Mouse (Mus musculus) heart, embryonic 12.5 days (tissue): ENCODE data around the gene Galnt5. TPM values are rescaled to one million over a fixed set of nuclear protein-coding genes. Genes with fewer than 3 reads are reported as not detected.
A peak's percentile ranks its signal among the peaks of the same experiment; 100 is the strongest.

Source experiments
- ATAC-seq: fragments of 200-750 bp; cut with Nextera tagmentation; 2 replicates; pipeline ENCODE4 v1.8.0; 2017; ENCODE audit warnings: moderate TSS enrichment, moderate library complexity; ENCODE audit not compliant: insufficient number of reproducible peaks, low FRiP score
- H3K27ac ChIP-seq: fragments of 300-500 bp; sonication (generic); 2 replicates; pipeline ENCODE4 v1.5.1; 2016; ENCODE audit warnings: mild to moderate bottlenecking, moderate library complexity; ENCODE audit not compliant: poor library complexity, severe bottlenecking
- H3K27me3 ChIP-seq: fragments of 300-500 bp; sonication (generic); replicated peaks from 2 replicates; pipeline ENCODE4 v1.6.1; 2016; ENCODE audit warnings: mild to moderate bottlenecking, moderate library complexity
- H3K36me3 ChIP-seq: fragments of 300-500 bp; sonication (generic); 2 replicates; pipeline ENCODE4 v1.6.1; 2016; ENCODE audit warnings: mild to moderate bottlenecking, moderate library complexity
- H3K4me1 ChIP-seq: fragments of 300-500 bp; sonication (generic); replicated peaks from 2 replicates; pipeline ENCODE4 v1.6.1; 2016; ENCODE audit warnings: mild to moderate bottlenecking
- H3K4me2 ChIP-seq: fragments of 300-500 bp; sonication (generic); 2 replicates; pipeline ENCODE4 v1.6.1; 2016; ENCODE audit warnings: mild to moderate bottlenecking, moderate library complexity
- H3K4me3 ChIP-seq: fragments of 300-500 bp; sonication (generic); 2 replicates; pipeline ENCODE4 v1.5.1; 2016; ENCODE audit warnings: mild to moderate bottlenecking
- H3K9ac ChIP-seq: fragments of 300-500 bp; sonication (generic); 2 replicates; pipeline ENCODE4 v1.6.1; 2016; ENCODE audit warnings: mild to moderate bottlenecking, moderate library complexity
- H3K9me3 ChIP-seq: fragments of 300-500 bp; sonication (generic); replicated peaks from 2 replicates; pipeline ENCODE4 v1.6.1; 2016; ENCODE audit warnings: mild to moderate bottlenecking, moderate library complexity
- WGBS: fragments of 180-500 bp; shearing (Covaris S2); methylation state at CpG from one replicate; pipeline ENCODE4 v1.1.7; 2016; 5-methylcytosine and 5-hydroxymethylcytosine counted together
- polyA plus RNA-seq: library from polyadenylated mRNA; unstranded; fragments of >200 nt; fragmentation: Nextera tagmentation; extraction: Ambion mirVana; gene quantifications from 2 replicates; pipeline ENCODE4 v1.2.1, GENCODE M21; 2016

The Galnt5 gene
- polyA plus RNA-seq, 1 experiment from 2014 or later = 0.66 TPM

DNA sequence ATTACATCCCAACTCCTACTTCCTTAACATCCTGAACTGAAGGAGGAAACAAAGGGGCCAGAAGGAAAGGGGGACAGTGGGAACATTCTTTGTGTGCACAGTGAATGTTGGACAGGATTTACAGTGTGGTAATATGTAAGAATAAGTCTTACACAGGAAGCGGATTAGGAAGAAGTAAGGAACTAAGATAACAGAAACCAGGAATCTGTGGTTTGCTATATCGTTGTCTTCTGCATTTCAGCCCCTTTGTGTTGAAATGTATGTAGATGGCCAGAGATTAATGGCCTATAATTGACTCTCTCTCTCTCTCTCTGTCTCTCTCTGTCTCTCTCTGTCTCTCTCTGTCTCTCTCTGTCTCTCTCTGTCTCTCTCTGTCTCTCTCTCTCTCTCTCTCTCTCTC lies 39.2 kb downstream of the Galnt5 start:
- Histone ChIP-seq H3K27me3 (no peaks in the 10 kb centered on the region), H3K36me3 (no peaks in the 10 kb centered on the region), H3K4me3 (no peak overlapping the region), H3K9ac (no peak overlapping the region), H3K27ac (no peak overlapping the region), H3K9me3 (no peaks in the 10 kb centered on the region), H3K4me1 (0 out of 2 replicates have a peak, but pooled peaks cover 5% of the 10 kb centered on the region), H3K4me2 (no peak overlapping the region)
- ATAC-seq = no peak
- 58% methylated on average over 2 of the region's 2 CpGs for WGBS

DNA sequence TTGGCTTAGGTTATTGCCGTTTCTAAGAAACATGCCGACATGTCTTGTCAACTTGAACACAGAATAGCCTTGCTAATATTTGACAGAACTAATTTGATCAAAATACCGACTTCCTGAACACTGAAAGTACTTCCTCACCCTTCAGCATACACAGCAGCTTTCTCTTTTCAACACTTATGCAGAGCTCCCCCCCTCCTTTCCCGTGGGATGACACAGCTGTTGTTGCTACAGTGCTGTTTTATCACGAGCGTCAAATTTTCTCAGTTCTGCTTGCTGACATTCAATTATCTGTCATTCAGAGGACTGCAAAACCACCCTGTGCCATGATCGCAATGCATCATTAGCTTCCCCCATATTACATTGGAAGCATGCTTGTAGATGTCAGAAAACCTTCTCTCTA lies 44.2 kb downstream of the Galnt5 start:
- H3K4me1 ChIP-seq = 0 out of 2 replicates have a peak, but pooled peaks cover 5% of the 10 kb centered on the region
- H3K36me3 ChIP-seq = no peaks in the 10 kb centered on the region
- no peaks in the 10 kb centered on the region for H3K9me3 ChIP-seq
- no peak overlapping the region for H3K9ac ChIP-seq
- H3K4me2 ChIP-seq = no peak overlapping the region
- peak; percentile 51; the same call in 1 of the 2 replicates for ATAC-seq
- H3K27ac ChIP-seq = no peak overlapping the region
- no peaks in the 10 kb centered on the region for H3K27me3 ChIP-seq
- WGBS = 42% methylated on average over 7 of the region's 7 CpGs
- H3K4me3 ChIP-seq = no peak overlapping the region

DNA sequence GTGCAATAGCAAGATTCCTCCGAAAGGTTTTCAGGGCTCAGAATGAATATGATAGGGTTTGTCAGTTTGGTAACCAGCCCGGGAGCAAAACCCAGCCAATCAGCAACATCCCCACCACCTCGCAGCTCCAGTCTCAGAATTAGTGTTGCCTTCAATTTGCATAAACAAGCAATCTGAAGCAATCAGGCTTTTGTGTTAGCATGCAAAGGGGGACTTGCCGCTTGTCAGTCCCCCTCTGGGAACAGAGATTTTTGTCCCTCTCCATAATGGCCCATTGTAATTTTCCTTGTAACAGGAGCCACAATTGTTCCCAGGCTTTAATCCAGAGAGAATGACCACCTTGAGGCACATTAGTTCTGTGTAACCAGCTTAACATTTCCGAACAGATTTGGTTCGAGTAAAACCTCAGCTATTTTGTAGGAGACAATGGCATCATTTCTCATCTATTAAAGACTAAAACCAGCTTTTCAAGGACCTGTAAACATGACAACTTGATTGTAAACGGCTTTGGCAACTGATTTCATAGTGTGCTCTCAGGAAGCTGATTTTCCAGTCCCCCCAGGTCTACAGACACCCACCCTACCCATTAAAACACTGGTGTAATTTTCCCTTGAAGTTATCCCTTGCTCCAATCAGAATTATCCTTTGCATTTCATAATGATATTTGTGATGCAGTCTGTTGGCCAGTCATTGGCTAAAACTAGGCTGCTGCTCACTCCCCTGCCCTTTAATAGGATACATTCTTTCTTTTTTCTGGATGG lies 55.3 kb downstream of the Galnt5 start, which contains the start of gene Ermn:
Ermn (minus strand) TSS at position 44 of the 761 bp plus-strand sequence.
- Histone ChIP-seq H3K27me3 (no peaks in the 10 kb centered on the region), H3K27ac (no peak within 1 kb of the TSS), H3K4me1 (no peaks in the 10 kb centered on the region), H3K4me2 (no peak within 1 kb of the TSS), H3K36me3 (no peaks in the 10 kb centered on the region), H3K9me3 (no peaks in the 10 kb centered on the region), H3K4me3 (no peak within 1 kb of the TSS), H3K9ac (no peak within 1 kb of the TSS)
- WGBS = 52% methylated on average over 7 of the region's 7 CpGs
- ATAC-seq = no peak

DNA sequence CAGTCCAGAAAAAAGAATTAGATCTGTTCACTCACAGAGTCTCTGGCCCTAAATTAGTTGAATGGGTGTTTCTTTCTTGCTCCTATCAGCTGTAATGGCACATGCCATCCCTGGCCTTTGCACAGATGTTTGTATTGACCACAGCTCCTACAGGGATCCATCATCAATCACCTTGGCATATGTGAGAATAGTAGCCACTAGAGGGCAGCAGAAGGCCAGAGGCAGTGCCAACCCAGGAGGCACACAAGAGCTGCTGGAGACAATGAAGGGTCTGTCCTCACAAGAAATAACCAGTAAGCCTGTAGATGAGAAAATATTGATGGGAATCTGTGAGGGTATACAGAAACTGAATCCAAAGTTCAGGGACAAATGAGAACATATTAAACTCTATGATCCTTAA lies 57.7 kb downstream of the Galnt5 start:
- Histone ChIP-seq H3K4me3 (no peak overlapping the region), H3K27me3 (no peaks in the 10 kb centered on the region), H3K4me2 (no peak overlapping the region), H3K9ac (no peak overlapping the region), H3K36me3 (no peaks in the 10 kb centered on the region), H3K27ac (no peak overlapping the region), H3K4me1 (no peaks in the 10 kb centered on the region), H3K9me3 (no peaks in the 10 kb centered on the region)
- no peak for ATAC-seq

DNA sequence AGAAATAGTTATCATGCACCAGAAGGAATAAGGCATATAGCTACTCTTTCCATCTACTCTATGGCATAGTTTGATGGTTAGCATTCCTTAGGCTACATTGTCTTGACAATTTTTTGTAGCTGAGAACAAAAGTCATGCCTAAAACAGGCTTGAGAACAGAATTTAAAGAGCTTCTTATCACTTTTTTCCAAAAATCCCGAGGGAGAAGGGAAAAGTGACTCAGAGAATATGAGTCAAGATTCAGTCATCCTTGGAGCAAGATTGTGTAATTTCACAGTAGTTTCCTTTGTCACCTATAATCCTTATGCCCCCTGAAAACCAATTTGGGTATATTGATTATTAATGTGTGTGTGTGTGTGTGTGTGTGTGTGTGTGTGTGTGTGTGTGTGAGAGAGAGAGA lies 82.2 kb downstream of the Galnt5 start:
- H3K27ac ChIP-seq = no peak overlapping the region
- H3K9me3 ChIP-seq = no peaks in the 10 kb centered on the region
- H3K9ac ChIP-seq = no peak overlapping the region
- H3K36me3 ChIP-seq = no peaks in the 10 kb centered on the region
- no peak overlapping the region for H3K4me3 ChIP-seq
- H3K4me1 ChIP-seq = no peaks in the 10 kb centered on the region
- 17% methylated on average over 1 of the region's 1 CpGs for WGBS
- ATAC-seq = no peak
- no peaks in the 10 kb centered on the region for H3K27me3 ChIP-seq
- H3K4me2 ChIP-seq = no peak overlapping the region

DNA sequence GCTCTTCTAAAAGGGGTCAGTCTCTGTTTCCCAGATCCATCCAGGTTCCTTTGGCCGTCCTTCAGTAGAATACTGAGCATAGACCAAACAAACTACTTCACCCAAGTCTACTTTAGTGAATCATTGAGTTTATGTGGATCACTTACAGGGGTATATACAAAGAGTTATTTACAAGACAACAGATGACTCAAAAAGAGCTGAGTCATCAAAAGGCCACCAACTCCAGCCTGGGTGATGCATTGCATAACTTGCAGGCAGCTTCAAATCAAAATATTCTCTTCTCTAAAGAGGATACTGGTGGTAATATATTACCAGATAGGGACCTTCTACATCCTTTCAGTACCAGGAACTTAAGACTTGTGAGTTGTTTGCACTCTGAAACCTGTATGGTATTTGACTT lies 88.7 kb downstream of the Galnt5 start:
- Histone ChIP-seq H3K36me3 (no peaks in the 10 kb centered on the region), H3K9me3 (no peaks in the 10 kb centered on the region), H3K27me3 (no peaks in the 10 kb centered on the region), H3K27ac (no peak overlapping the region), H3K4me2 (no peak overlapping the region), H3K9ac (no peak overlapping the region), H3K4me1 (no peaks in the 10 kb centered on the region), H3K4me3 (no peak overlapping the region)
- no peak for ATAC-seq
- WGBS = 68% methylated on average over 1 of the region's 1 CpGs

DNA sequence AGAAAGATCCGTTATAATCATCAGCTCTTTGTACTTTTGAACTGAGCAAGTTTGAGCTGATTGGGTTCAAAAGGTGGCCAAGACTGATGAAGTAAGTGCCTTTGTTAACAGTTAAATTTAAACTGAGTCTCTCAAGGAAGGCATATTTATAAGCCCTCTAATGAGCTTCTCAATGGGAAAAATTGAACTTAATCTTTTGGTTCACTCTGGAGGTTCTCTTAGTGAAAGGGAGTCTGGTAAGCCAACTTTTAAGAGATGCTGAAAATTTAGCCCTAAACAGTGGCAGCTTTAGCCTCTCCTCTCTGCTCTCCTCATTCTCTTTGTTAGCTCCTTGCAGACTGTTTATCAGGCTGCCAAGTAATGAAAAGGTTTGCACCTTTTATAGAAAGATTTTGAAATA lies 97.1 kb downstream of the Galnt5 start:
- no peak overlapping the region for H3K9ac ChIP-seq
- H3K27me3 ChIP-seq = no peaks in the 10 kb centered on the region
- H3K36me3 ChIP-seq = no peaks in the 10 kb centered on the region
- H3K27ac ChIP-seq = no peak overlapping the region
- no peak overlapping the region for H3K4me2 ChIP-seq
- H3K4me1 ChIP-seq = no peaks in the 10 kb centered on the region
- no peaks in the 10 kb centered on the region for H3K9me3 ChIP-seq
- H3K4me3 ChIP-seq = no peak overlapping the region
- 69% methylated on average over 1 of the region's 1 CpGs for WGBS
- no peak for ATAC-seq

Other genes starting within 250 kb of the Galnt5 start
- gene Ermn, start 55.0 kb downstream of the Galnt5 start, polyA plus RNA-seq = not detected in 2 replicates
- 0.14 and 0.27 TPM in 2 replicates for gene Cytip, start 197.6 kb downstream of the Galnt5 start, polyA plus RNA-seq